Mouse (Mus musculus): ENCODE results near the gene Hist1h1b.
"Not testable (repeated sequence)": the region's sequence is repeated elsewhere in the genome, so short reads cannot be mapped to it uniquely, and the experiment has no call there.

GRCm38 (mm10) chr13:21811539-21811938 lies 31.1 kb upstream of the Hist1h1b start, which contains the start of gene Hist1h4m:
- TF ChIP-seq MAX (IDR thresholded peaks at IDR 0.05); CTCF (IDR thresholded peaks at IDR 0.05; ENCODE audit: control insufficient read depth, insufficient read depth, insufficient read length); CEBPB (IDR thresholded peaks at IDR 0.05; ENCODE audit: low read depth); USF1 (IDR thresholded peaks at IDR 0.05; ENCODE audit: low read depth); MYOG (IDR thresholded peaks at IDR 0.05; ENCODE audit: control insufficient read depth, extremely low read depth, insufficient read length); FOSL1 (IDR thresholded peaks at IDR 0.05; ENCODE audit: insufficient read depth, low read length, poor library complexity, severe bottlenecking); MYOD1 (IDR thresholded peaks at IDR 0.05; ENCODE audit: control insufficient read depth, insufficient read length, low read depth): not testable (repeated sequence)

Data from C2C12 (cell line).